Mouse (Mus musculus): ENCODE results near the gene Kat6b. TPM values are rescaled to one million over a fixed set of nuclear protein-coding genes. Genes with fewer than 3 reads are reported as not detected.

Gene Kat6b
- polyA plus RNA-seq, 1 experiment from 2014 or later: 25.7 TPM

DNA sequence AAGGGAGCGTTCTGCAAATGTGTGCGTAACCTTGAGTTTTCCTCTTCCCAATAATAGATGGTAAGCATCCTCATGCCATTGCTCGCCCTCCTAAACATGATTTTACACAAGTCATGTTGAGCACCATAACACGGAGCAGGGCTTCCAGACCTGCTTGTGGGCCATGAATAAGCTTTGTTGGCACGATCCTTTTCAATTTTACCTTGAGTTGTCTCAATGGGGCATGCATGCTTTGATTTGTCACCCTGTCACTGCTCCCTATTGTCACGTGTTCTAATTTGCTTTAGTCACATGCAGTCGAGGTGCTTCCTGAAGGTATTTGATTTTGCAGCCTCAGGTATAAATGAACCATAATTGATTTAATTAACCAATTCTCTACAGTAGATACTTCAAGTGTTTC, 138.7 kb downstream of the Kat6b start:
- DNase-seq (ENCODE audit: low spot score) (no peak), ATAC-seq (ENCODE audit: low FRiP score) (no peak)
- peaks cover 11% of the 10 kb centered on the region; the same call in 1 of the 2 replicates for H3K4me1 ChIP-seq (replicated peaks; ENCODE audit: control insufficient read depth, insufficient read depth, low read length)
- 76% methylated on average over 7 of the region's 7 CpGs for WGBS
- H3K27ac ChIP-seq: no peak overlapping the region
- no peaks in the 10 kb centered on the region for H3K9me3 ChIP-seq (ENCODE audit: control insufficient read depth, low read length)
- no peaks in the 10 kb centered on the region for H3K27me3 ChIP-seq (ENCODE audit: control insufficient read depth, insufficient read depth, low read length)
- peaks cover 10% of the 10 kb centered on the region for H3K36me3 ChIP-seq (replicated peaks; ENCODE audit: control insufficient read depth, insufficient read depth)
- H3K4me3 ChIP-seq (replicated peaks; ENCODE audit: low read length): no peak overlapping the region
- H3K4me2 ChIP-seq (replicated peaks): no peak overlapping the region
- H3K9ac ChIP-seq: no peak overlapping the region

DNA sequence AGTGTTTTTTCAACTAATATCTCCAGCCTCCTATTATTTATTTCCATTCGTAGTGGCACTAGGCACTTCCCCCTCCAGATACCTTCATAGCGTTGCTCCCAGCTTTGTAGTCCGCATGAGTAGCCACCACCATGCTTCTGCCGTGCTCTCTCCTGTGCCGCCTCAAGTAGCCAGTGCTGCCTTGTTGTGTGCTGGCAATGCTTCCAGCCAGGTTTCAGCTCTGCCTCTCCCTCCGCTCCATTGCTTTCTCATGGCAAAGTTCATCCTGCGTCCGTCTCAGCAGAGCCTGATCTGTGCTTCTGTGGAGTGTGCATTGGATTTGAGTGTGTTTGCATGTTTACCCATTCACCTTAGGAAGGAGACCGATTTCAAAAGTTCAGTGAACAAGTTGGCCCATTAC, 144.7 kb downstream of the Kat6b start:
- H3K4me3 ChIP-seq (replicated peaks; ENCODE audit: low read length): no peak overlapping the region
- no peak overlapping the region for H3K9ac ChIP-seq
- ATAC-seq (ENCODE audit: low FRiP score) (no peak), DNase-seq (ENCODE audit: low spot score) (no peak)
- H3K36me3 ChIP-seq (replicated peaks; ENCODE audit: control insufficient read depth, insufficient read depth): peaks cover 52% of the 10 kb centered on the region
- no peaks in the 10 kb centered on the region for H3K27me3 ChIP-seq (ENCODE audit: control insufficient read depth, insufficient read depth, low read length)
- H3K4me2 ChIP-seq (replicated peaks): no peak overlapping the region
- no peaks in the 10 kb centered on the region for H3K4me1 ChIP-seq (replicated peaks; ENCODE audit: control insufficient read depth, insufficient read depth, low read length)
- 89% methylated on average over 9 of the region's 9 CpGs for WGBS
- H3K9me3 ChIP-seq (ENCODE audit: control insufficient read depth, low read length): no peaks in the 10 kb centered on the region
- H3K27ac ChIP-seq: no peak overlapping the region

DNA sequence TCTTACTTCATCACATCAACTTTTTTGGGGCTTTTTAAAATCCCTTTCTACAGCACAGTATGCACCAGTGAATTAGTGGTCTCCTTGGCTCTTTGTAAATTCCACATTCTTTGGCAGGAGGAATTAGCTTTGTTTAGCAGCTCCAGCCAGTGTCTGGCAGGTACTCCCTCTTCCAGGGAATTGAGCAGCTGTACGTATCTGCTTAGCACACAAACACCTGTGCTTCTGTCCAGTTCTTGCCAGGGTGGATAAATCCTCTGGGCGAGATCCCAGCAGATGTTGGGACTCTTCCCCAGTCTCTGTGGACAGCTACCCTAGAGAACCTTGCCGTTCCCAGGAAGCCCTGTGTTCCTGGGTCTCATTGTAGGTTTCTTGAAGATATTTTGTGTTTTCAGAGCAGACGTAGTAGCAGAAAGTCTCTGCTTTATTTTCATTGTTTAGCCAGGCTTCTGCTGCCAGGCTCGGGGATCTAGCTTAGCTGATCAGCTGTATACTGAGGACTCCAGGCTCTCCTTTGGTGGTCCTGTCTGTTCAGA, 150.5 kb downstream of the Kat6b start:
- no peak overlapping the region for H3K9ac ChIP-seq
- ATAC-seq (ENCODE audit: low FRiP score) (no peak), DNase-seq (ENCODE audit: low spot score) (no peak)
- 62% methylated on average over 5 of the region's 5 CpGs for WGBS
- no peak overlapping the region for H3K4me2 ChIP-seq (replicated peaks)
- no peaks in the 10 kb centered on the region for H3K4me1 ChIP-seq (replicated peaks; ENCODE audit: control insufficient read depth, insufficient read depth, low read length)
- H3K27me3 ChIP-seq (ENCODE audit: control insufficient read depth, insufficient read depth, low read length): no peaks in the 10 kb centered on the region
- H3K4me3 ChIP-seq (replicated peaks; ENCODE audit: low read length): no peak overlapping the region
- H3K36me3 ChIP-seq (replicated peaks; ENCODE audit: control insufficient read depth, insufficient read depth): peaks cover 49% of the 10 kb centered on the region
- H3K27ac ChIP-seq: peak overlapping the region; percentile 40
- no peaks in the 10 kb centered on the region for H3K9me3 ChIP-seq (ENCODE audit: control insufficient read depth, low read length)

DNA sequence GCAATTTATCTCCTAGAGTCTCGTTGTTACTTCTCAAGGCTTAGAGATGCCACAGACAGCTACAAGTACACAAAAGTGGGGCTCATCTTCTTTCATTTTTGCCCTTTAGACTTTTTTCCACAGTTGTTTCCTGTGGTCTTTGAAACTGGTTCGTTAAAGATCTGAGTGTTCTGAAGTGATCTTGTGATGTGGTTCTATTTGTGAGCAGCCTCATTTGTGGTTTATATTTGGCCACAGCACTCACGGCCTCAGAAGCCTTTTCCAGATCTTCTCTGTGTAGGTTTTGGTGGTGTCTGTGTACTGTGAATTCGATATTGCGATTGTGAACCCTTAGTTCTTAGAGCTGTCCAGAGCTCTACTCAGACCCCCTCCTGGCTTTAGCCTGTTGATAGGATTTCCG, 155.3 kb downstream of the Kat6b start:
- no peak for DNase-seq (ENCODE audit: low spot score)
- Histone ChIP-seq H3K4me2 (replicated peaks) (no peak overlapping the region), H3K27ac (no peak overlapping the region), H3K9ac (no peak overlapping the region), H3K4me1 (replicated peaks; ENCODE audit: control insufficient read depth, insufficient read depth, low read length) (no peaks in the 10 kb centered on the region), H3K9me3 (ENCODE audit: control insufficient read depth, low read length) (no peaks in the 10 kb centered on the region), H3K27me3 (ENCODE audit: control insufficient read depth, insufficient read depth, low read length) (no peaks in the 10 kb centered on the region), H3K4me3 (replicated peaks; ENCODE audit: low read length) (no peak overlapping the region), H3K36me3 (replicated peaks; ENCODE audit: control insufficient read depth, insufficient read depth) (peaks cover 35% of the 10 kb centered on the region)
- WGBS: 78% methylated on average over 6 of the region's 6 CpGs
- ATAC-seq (ENCODE audit: low FRiP score): no peak

DNA sequence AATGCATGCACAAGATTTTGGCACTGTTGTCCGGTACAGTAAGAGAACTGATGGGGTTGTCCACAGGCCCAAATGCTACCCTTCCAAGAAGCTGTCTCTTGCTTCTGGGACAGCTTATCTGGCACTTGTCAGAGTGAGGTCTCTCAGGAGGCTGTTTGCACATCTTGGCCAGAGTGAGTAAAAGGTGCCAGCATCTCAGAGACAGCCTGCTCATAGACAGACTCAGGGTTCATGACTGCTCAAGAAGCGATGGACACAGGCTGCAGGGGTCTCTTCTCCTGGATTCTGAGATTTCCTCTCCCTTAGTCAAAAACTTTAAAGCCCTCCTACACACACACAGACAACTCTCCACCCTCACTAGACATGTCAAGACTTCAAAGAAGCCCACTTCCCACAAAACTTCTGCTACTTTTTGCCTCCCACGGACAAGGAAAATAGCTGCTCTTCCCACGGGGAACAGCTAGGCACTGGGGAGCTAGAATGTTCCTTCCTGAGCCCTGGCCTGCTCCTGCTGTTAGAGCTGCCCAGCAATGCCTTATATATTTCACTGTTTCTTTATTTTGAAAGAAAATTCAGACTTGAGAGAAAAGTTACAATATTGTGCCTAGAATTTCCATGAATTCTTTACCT, 159.7 kb downstream of the Kat6b start:
- Histone ChIP-seq H3K4me1 (replicated peaks; ENCODE audit: control insufficient read depth, insufficient read depth, low read length) (no peaks in the 10 kb centered on the region), H3K9me3 (ENCODE audit: control insufficient read depth, low read length) (no peaks in the 10 kb centered on the region), H3K27me3 (ENCODE audit: control insufficient read depth, insufficient read depth, low read length) (no peaks in the 10 kb centered on the region), H3K4me2 (replicated peaks) (no peak overlapping the region), H3K27ac (no peak overlapping the region), H3K4me3 (replicated peaks; ENCODE audit: low read length) (no peak overlapping the region), H3K9ac (no peak overlapping the region), H3K36me3 (replicated peaks; ENCODE audit: control insufficient read depth, insufficient read depth) (peaks cover 41% of the 10 kb centered on the region)
- DNase-seq (ENCODE audit: low spot score) (no peak), ATAC-seq (ENCODE audit: low FRiP score) (no peak)
- WGBS: 80% methylated on average over 4 of the region's 4 CpGs

DNA sequence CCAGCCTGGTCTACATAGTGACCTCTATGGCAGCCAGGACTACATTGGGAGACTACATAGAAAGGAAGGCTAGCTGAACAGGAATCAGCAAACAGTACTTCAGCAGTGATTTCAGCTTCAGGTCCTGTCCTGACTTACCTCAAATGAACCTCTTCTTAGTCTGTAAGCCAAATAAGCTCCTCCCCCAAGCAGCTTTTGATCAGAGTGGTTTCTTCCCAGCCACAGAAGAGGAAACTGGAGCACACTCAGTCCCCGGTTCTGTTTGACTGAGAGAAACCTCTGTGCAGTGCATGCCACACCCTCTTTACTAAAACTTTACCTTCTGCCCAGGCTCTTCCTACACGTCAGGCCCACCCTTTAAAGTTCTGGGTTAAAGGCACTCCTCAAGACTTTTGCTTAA, 172.6 kb downstream of the Kat6b start:
- no peak overlapping the region for H3K27ac ChIP-seq

DNA sequence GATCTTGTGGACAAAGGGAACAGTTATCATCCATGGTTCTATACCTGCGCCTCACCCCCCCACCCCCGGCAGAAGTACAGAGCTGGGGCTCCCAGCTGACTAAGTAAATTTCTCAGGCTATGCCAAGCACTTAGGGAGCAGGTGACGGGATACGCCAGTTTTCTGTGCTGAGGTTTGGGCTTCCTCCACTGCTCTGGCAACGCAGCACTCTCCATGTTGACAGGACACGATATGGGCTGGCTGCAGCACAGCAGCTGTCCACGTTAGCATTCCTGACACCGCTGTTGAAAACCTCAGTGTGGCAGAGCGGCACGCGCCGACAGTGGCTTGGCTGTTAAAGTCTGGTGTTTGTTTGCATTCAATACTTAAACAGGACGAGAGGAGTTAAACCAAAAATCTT, 177.9 kb downstream of the Kat6b start:
- no peak overlapping the region for H3K27ac ChIP-seq
- H3K9me3 ChIP-seq (ENCODE audit: control insufficient read depth, low read length): no peaks in the 10 kb centered on the region
- H3K36me3 ChIP-seq (replicated peaks; ENCODE audit: control insufficient read depth, insufficient read depth): peaks cover 36% of the 10 kb centered on the region
- H3K4me3 ChIP-seq (replicated peaks; ENCODE audit: low read length): no peak overlapping the region
- H3K4me2 ChIP-seq (replicated peaks): no peak overlapping the region
- no peaks in the 10 kb centered on the region for H3K27me3 ChIP-seq (ENCODE audit: control insufficient read depth, insufficient read depth, low read length)
- H3K4me1 ChIP-seq (replicated peaks; ENCODE audit: control insufficient read depth, insufficient read depth, low read length): no peaks in the 10 kb centered on the region
- DNase-seq (ENCODE audit: low spot score): no peak
- 58% methylated on average over 13 of the region's 13 CpGs for WGBS
- no peak overlapping the region for H3K9ac ChIP-seq
- ATAC-seq (ENCODE audit: low FRiP score): peak; percentile 62; the same call in 1 of the 2 replicates

More for the DNA sequence above, 172.6 kb downstream of the Kat6b start:
- H3K9ac ChIP-seq: no peak overlapping the region
- ATAC-seq (ENCODE audit: low FRiP score) (no peak), DNase-seq (ENCODE audit: low spot score) (no peak)
- H3K4me3 ChIP-seq (replicated peaks; ENCODE audit: low read length): no peak overlapping the region
- 78% methylated on average over 2 of the region's 2 CpGs for WGBS
- H3K4me2 ChIP-seq (replicated peaks): no peak overlapping the region
- H3K27me3 ChIP-seq (ENCODE audit: control insufficient read depth, insufficient read depth, low read length): no peaks in the 10 kb centered on the region
- H3K4me1 ChIP-seq (replicated peaks; ENCODE audit: control insufficient read depth, insufficient read depth, low read length): no peaks in the 10 kb centered on the region
- no peaks in the 10 kb centered on the region for H3K9me3 ChIP-seq (ENCODE audit: control insufficient read depth, low read length)
- peaks cover 8% of the 10 kb centered on the region; the same call in 1 of the 2 replicates for H3K36me3 ChIP-seq (replicated peaks; ENCODE audit: control insufficient read depth, insufficient read depth)

DNA sequence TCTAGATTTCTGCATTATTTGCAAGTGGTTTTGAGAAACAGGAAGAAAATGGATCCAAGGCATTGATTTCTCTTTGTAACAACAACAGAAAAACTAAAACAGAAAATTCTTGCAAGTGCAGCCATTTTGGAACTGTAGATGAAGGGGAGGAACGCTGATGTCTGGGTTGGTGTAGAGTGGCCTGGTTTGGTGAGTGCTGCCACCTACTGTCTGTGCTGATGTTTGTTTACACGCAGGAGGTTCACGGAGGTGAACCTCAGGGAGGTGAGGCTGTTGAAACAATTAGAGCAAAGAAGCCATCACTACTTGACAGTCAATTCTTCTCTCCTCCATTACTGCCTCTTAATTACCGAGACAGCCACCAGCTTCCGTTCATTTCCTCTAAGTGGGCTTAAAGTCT, 178.4 kb downstream of the Kat6b start:
- H3K4me1 ChIP-seq (replicated peaks; ENCODE audit: control insufficient read depth, insufficient read depth, low read length): no peaks in the 10 kb centered on the region
- H3K27me3 ChIP-seq (ENCODE audit: control insufficient read depth, insufficient read depth, low read length): no peaks in the 10 kb centered on the region
- H3K27ac ChIP-seq: no peak overlapping the region
- 25% methylated on average over 5 of the region's 5 CpGs for WGBS
- peak; percentile 77 for ATAC-seq (ENCODE audit: low FRiP score)
- H3K4me2 ChIP-seq (replicated peaks): no peak overlapping the region
- H3K9ac ChIP-seq: no peak overlapping the region
- H3K36me3 ChIP-seq (replicated peaks; ENCODE audit: control insufficient read depth, insufficient read depth): peaks cover 41% of the 10 kb centered on the region
- H3K4me3 ChIP-seq (replicated peaks; ENCODE audit: low read length): no peak overlapping the region
- peak; percentile 75 for DNase-seq (ENCODE audit: low spot score)
- no peaks in the 10 kb centered on the region for H3K9me3 ChIP-seq (ENCODE audit: control insufficient read depth, low read length)

DNA sequence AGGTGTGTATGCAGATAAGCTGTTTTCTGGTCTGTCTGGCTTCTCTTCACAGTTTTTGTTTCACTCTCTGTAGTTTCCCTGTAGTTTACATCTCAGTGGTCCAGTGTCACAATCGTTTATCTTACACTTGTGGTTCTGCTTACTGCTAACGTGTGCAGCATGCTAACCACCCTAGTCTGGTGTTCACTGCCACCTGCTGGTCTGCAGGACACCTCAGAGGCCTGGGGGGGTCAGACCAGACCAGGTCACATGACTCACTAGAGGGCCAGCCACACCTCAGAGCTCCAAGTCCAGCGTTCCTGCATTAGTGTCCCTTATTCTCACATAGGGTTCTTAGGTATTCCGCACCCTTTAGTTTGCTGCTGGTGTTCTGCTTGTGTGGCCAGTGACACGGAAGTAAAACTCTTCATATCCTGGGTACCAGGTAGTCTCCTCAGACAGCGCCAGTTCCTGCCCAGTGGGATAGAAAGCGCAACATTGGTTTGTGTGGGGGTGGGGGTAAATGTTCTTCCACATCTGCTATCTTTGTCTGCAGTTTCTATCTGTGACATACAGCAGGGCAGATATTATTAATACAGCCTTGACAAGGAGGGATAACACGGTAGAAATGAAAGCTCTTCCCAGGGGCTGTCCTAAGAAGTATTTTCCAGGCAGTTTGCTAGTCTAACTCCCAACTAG, 181.4 kb downstream of the Kat6b start:
- ATAC-seq (ENCODE audit: low FRiP score) (no peak), DNase-seq (ENCODE audit: low spot score) (no peak)
- H3K9ac ChIP-seq: no peak overlapping the region
- no peak overlapping the region for H3K4me2 ChIP-seq (replicated peaks)
- H3K4me1 ChIP-seq (replicated peaks; ENCODE audit: control insufficient read depth, insufficient read depth, low read length): no peaks in the 10 kb centered on the region
- 80% methylated on average over 8 of the region's 8 CpGs for WGBS
- H3K9me3 ChIP-seq (ENCODE audit: control insufficient read depth, low read length): no peaks in the 10 kb centered on the region
- H3K27ac ChIP-seq: no peak overlapping the region
- H3K27me3 ChIP-seq (ENCODE audit: control insufficient read depth, insufficient read depth, low read length): no peaks in the 10 kb centered on the region
- peaks cover 62% of the 10 kb centered on the region for H3K36me3 ChIP-seq (replicated peaks; ENCODE audit: control insufficient read depth, insufficient read depth)
- H3K4me3 ChIP-seq (replicated peaks; ENCODE audit: low read length): no peak overlapping the region
